Mouse (Mus musculus) neural tube, embryonic 10.5 days (tissue): Measurements from ENCODE around the gene Parp14.

ENCODE experiments used
- DNase-seq: peaks from one replicate; pipeline ENCODE4 v3.0.0-alpha.2; 2017; ENCODE audit warnings: low spot score; ENCODE audit errors: extremely low spot score

Parp14 gene

DNA sequence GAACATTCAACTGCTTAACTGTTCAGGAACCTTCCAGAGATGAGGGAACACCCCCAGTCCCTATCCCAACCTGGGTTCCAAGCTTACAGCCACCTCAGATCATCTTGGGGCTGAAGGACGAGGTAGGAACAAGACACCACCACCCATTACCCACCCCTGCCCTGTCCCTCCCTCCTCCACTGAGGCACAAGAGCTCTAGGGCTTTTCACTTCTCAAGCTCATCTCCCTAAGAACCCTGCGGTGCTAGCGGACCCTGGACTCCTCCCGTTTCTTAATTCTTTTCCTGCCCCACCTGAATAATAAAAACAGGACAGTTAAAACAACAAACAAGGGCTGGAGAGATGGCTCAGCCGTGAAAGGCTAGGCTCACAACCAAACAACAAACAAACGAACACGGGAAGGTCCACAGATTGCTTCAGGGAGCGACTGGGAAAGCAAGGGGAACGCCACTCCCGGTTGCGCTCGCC is 730 bp downstream of the Parp14 start:
- DNase-seq = no peak

DNA sequence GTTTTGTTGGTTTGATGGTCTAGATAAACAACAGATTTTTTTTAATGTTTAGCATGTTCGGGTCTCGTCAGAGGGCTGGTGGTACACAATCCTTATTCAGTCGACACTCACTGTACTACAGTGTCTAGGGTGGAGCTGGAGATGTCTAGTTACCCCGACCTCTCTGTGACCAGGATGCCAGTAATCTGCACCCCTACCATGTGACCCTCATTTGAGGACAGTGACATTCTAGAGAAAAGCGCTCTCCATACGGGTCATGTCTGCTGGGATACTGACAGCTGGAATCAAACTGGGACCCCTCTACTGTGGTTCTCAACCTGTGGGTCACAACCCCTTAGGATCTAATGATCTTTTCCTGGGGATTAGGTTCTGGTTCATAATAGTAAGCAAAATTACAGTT is 1.7 kb downstream of the Parp14 start:
- no peak for DNase-seq

DNA sequence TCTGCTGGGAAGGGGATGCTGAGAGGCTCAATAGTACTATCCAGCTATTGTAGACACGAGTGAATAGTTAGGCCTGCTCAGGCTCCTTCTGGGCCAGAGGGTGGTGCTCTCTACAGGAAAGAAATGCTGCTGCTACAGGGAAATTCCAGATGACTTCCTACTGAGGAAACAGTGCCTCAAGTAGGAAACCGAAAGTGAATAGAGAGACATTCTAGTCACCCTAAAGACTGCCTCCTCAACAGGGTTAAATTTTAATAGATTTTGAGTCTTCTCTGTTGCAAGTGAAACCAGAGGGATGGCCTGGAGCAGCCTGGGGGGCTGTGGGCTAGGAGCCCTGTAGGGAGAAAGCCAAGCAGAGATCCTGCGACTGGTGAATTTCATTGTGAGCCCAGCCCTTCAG is 2.2 kb downstream of the Parp14 start:
- no peak for DNase-seq

DNA sequence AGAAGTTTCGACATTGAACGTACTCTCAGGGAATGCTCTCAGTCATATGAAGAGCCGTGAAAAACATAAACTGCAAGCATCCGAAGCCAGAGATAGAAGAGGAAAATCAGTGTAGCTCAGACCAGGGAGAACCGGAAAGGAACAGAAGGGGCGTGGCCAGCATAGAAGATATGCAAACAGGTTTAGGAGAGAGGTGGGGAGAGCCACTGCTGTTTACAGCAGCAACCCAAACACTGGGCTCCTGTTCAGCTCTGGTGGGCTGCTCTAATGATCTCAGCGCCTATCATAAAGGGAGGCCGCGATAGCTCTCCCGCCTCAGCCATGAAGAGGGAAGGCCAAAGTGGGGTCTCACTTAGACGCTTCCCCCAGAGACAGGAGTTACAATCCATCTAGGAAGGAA is 3.6 kb downstream of the Parp14 start:
- no peak for DNase-seq

DNA sequence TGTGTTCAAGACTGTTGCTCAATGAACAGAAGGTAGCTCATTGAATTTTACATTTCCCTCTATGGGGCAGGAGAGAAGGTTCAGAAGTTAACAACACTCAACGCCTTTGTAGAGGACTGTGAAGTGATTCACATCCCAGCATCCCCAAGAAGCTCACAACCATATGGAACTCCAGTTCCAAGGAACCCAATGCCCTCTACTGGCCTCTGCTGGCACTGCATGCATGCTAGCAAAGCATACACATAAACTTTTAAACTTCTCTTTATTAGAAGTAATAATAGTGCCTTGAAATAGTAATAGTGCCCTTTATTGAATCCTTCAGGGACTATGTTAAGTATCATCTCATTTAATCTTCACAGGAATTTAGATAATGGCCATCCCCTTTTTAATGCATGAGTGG is 9.3 kb downstream of the Parp14 start:
- no peak for DNase-seq

DNA sequence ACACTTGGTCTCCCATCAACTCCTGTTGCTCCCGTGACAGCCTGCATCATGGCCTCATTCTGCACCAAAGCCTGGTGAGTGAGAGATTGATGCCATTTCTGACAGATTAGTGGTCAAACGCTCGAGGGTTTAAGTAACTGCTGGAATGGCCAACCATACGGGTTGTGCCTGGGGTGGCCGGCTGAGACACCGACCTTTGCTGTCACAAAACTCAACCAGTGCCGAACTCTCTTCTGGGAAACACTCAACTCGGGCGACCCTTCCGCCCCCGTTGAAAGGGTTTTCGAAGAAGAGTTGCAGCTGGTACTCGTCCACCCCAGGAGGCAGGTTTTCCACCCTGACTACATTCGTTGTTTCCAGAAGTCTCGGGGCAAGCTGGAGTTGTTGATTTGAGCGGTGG is 11.1 kb downstream of the Parp14 start:
- DNase-seq = no peak

DNA sequence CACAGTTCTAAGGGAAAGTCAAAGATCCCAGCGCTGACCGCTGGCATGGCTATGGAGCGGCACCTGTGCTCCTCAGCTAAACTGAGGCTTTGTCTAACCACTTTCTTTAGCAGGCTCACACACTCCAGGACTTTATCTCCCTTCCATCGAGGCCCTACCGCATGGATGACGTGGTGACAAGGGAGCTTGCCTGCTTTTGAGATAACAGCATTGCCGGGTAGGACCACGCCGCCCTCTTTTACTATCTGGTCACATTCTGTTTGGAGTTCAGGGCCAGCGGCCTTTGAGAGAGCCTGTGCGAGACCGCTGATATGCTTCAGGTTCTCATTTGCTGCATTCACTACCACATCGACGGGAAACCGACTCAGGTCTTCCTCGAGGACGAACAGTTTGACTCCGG is 14.6 kb downstream of the Parp14 start:
- no peak for DNase-seq

DNA sequence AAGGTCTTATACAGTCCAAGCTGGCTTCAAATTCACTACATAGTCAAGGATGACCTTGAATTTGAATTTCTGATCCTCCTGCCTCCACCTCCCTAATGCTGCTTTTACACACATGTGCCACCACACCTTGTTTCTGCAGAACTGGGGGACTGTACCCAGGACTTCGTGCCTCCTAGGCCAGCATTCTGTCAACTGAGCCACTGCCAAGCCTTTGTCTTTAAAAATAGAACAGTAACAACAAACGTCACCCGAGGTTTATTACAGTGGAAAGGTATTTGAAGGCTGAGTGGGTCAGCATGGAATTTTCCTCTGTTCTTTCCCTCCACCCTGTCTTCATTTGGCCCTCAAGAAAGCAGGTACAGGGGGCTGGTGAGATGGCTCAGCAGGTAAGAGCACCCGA is 15.5 kb downstream of the Parp14 start:
- no peak for DNase-seq

DNA sequence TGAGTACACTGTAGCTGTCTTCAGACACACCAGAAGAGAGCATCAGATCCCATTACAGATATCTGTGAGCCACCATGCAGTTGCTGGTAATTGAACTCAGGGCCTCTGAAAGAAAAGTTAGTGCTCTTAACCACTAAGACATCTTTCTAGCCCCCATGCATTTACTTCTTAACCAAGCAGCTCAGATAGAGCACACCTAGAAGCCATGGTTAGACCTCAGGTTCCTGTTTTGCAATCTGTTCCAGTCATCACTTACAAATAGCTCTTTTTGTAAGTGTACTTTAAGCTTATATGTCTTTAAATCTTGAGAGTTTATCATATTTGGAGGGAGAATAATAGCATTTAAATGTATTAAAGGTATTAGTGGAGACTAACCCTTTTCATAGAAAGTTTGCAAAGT is 24.2 kb downstream of the Parp14 start:
- DNase-seq = no peak

DNA sequence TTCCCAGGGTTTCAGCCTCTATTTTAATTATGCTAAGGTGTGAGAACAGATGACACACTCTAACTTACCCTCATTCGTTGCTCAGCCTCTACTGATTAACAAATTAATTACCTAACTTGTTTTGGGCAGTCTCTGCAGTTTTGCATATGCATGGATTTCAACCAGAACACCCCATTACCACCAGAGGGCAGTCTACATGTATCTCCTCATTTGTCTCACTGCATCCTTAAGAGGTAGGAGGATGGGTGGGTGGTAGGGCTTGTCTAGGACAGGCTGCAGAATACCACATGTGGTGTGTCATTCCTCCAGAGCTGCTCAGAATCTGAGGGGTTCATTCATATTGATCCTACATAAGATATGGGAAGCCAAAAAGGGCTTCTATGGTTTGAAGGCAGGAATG is 31.7 kb downstream of the Parp14 start:
- no peak for DNase-seq

DNA sequence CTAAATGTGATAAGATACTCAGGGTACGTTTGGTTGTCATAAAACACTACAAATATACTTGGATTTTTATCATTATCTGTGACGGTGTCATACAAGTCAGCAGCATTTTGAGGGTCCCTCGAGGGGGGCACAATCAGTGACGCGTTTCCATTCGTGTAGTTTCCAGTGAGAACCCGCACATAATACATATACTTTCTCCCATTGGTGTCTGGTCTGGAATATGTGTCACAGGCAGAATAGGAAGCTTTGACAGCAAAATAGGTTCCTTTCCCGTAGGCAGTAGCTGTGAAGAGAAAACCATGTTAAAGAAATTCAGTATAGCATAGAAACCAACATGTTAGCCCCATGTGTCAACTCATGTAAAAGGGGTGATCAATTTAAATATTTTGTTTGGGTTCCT is 36.7 kb downstream of the Parp14 start:
- no peak for DNase-seq

DNA sequence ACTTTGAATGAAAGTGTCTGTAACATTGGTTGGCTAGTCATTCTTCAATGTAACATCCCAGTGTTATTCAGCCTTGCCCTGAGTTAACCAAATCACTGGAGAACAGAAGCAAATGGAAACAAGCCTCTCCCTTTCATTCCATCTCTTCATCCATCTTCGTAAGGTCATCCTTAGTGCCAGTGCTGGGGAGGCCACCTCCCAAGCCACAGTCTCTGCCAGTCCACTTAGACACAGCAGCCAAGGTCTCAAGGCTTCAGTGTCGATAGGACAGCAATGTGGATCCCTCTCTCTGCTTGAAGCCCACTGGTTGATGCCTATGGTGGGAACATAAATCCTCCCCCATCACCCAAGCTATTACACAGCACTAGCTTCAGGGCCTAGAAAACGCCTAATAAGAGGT is 38.4 kb downstream of the Parp14 start:
- no peak for DNase-seq

DNA sequence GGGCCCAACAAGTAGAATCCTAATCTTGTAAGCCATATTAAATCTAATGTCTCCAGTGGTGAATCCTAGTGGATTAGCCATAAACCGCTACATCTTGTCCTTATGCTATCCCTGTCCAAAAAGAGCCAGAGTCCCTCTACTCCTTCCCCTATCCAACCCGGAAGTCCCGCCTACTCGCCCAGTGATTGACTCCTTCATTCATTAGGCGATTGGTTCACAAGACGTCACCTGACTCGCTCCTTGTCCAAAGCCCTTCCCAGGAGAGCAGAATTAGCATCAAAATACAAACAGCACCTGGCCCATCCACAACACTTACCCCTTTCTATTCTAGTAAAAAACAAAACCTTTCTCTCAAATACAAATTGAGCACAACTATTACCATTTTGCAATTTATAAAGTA is 41.3 kb downstream of the Parp14 start:
- DNase-seq = no peak

DNA sequence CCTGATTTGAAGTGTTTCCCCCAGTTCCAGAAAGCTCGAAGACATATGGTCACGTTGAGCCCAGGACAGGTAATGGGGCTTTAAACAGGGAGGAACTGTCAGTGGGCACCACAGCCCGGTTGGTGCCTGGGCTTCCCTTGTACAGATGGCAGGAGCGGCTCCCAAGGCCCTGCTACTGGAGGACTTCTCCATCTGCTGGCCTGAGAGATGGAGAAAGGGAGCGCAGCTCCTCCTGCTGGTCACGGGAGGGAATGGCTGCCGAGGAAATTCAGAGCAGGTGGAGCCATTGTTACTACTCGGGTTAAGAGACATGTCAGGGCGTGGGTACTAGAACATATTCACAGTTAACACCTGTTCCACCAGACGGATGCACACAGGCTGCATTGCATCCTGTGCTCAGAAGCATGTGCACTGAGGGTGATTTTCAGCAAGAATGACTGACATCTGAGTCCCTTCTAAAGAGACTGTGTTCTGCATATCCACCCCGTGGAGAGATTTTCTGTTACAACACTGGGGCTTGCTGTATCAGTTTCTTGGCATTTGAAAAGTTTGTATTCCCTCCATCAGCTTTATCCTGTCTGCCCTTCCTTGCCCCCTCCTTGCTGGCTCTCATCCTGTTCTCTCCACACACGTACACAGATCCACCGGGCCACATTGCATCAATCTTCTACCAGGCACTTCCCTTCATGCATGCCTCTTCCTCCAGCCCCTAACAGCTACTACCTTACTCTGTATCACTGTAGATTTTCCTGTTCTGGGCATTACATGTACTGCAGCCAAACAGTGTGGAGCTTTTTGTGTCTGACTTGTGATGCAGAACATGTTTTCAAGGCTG is 53.9 kb downstream of the Parp14 start:
- peak; percentile 83 for DNase-seq

DNA sequence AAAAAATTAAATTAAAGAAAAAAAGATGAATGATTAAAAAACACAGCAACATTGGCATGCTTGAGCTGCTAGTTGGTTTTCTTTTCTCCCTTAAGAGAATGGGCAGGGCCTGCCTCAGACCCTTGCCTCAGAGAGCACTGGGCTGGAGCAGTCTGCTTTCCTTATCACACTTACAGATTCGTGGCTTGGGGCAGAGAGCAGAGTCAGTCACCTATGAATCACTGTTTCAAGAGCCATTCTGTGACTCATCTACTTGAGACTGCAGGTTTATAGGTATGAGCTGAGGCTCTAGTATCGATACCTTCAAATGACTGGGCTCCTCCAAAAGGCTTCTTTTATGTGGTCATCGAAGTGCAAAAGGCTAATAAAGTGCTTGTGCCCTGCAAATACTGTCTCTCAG is 58.2 kb downstream of the Parp14 start:
- no peak for DNase-seq

DNA sequence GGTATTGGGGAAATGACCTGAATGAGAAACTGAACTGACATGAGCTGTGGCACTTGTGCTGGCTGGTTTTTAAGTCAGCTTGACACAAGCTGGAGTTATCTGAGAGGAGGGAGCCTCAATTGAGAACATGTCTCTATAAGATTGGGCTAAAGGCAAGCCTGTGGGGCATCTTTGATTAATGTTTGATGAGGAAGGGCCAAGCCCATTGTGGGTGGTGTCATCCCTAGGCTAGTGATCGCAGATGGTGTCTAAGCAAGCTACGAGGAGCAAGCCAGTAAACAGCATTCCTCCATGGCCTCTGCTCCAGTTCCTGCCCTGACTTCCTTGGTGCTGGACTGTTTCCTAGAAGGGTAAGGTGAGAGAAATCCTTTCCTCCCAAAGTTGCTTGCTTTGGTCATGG is 62.5 kb downstream of the Parp14 start:
- no peak for DNase-seq

DNA sequence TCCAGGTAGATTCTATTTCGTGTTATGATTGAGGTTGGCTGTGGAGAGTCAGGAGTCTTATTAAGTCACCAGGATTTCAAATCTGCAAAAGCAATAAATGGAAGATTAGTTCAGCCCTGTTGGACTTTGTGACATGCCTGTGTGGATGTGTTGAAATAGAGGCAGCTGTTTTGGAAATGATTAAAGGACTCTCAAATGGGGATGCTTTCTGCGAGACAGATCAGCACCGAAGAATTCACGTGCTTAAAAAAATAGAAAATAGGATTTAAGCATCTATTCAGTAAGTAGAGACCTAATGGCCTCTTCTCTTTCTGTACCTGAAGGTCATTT is 63.7 kb downstream of the Parp14 start:
- no peak for DNase-seq

DNA sequence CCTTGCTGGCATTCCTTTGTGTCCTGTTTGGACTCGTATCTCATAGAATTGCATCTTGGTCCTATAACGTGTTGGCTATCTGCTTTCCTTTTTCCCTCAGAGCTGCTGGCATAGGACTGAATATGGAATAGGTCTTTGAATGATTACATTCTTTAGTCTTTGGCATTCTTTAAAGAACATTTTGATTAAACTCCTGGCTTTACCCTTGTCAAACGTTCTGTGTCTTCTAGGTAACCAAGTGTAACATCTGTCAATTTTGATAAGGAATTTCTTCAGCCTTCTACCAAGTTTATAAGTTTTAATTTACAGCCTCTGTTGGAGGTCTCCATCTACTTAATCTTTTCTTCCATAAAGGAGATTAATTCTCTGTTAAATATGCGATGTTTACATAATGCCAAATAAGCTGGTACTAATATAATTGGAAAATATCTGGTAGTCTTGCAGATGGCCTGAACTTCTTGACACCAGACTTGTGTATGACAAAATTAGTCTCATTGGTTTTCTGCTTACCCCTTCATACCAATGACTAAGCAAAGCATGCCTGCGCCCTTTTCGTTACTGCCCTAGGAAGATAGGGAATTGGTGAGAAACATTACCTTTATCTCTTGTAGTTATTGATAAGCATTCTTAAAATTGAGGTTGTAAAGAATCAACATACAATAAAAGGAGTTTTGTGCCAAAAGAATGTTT is 64.2 kb downstream of the Parp14 start:
- DNase-seq = no peak

DNA sequence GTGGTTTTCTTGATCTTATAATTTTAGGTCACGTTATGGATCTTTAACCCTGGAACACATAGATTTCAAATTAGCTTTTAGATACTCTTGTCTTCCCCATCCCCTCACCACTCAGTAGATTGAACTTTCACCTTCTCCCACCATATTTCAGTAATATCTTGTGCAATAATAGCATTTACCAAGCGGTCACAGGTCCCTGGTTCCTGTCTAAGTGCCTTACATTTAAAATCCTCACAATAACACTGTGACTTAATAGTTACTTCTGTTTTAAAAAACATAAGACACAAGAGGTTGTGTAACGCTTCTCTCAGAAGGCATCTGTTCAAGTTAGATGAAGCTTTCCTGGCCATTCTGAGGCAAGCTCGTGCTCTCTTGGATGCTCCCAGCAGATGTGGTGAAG is 67.6 kb downstream of the Parp14 start:
- DNase-seq = no peak

DNA sequence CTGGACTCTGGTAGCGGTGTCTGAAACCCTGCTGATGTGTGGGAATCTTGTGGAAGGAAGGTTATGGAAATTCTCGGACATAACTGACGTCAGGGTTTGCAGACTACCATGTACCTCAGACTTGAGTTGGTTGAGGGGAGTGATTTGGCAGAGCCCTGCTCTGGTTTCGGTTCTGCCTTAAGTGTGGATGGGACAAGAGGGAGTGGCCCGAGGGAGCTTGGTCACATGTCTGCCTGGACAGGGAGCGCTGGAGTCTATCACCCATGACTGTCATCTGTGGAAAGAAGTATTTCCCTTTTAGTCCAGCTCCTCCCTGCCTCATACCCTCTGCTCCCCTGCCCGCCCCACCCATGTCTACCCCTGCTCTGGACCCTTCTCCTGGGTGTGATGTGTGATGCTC is 69.2 kb downstream of the Parp14 start:
- no peak for DNase-seq

DNA sequence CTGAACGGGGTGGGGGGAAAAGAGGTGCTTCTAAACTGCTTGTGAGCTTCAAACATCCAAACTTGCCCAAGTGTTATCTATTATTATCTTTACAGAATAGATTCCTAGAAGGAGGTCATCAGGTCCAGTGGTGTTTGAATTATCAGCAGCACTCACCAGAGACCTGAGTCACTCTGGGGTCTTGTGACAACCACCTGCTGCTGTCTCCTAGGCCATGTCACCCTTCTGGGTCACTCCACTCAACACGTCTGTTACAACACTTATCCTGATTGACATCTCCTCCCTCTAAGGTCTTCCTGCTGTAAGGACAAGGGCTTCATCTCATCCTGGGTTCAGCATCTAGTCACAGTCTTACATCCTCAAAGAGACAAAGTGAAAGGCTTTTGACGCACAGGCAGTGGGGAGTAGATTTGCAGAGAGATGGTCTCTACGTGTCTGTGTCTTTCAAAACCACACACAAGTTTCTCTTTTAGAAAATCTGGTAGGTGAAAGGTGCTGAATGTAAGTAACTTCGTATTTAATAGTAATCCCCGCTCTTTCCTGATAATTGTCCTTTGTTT is 79.3 kb downstream of the Parp14 start:
- no peak for DNase-seq

DNA sequence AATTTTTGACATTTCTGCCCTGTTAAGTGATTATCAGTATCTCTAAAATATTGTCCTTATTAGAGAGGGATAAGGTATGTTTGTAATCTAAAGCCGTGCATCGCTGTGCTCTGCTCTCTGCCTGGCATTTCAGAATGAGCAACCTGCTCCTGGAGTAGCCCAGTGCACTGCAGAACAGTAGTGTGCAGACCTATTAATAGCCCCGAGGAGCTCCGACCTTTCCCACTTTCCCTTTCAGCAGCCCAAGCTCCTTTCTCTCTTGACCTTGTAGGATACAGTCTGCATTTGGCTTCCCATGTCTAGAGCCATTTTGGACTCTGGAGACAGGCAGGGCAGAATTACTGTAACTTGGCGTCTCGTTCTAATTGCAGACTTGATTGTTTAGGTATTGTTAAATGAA is 83.0 kb downstream of the Parp14 start:
- no peak for DNase-seq
